Mouse (Mus musculus): Measurements from ENCODE around the gene Serpinb6a. TPM values are rescaled to one million over a fixed set of nuclear protein-coding genes. Genes with fewer than 3 reads are reported as not detected.

Gene Serpinb6a
- polyA plus RNA-seq, 1 experiment from 2014 or later = 46.0 TPM

DNA sequence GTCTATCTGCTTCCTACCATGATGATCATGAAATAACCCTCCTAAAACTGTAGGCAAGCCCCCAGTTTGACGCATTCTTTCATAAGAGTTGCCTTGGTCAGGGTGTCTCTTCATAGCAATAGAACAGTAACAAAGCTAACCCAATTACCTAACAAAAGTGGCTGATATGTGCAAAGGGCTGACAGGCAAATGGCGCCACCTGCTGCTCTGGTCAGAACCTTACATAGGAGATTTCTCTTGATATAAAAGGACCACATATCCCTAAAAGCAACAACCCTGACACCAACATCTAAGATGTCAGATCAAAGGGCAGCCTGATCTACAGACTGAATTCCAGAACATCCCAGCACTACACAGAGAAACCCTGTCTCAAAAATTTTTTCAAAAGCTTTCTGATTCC is 108.4 kb downstream of the Serpinb6a start:
- H3K27ac ChIP-seq (replicated peaks) = no peak overlapping the region
- no peaks in the 10 kb centered on the region for H3K9me3 ChIP-seq (replicated peaks)
- no peaks in the 10 kb centered on the region for H3K4me1 ChIP-seq
- H3K36me3 ChIP-seq = no peaks in the 10 kb centered on the region
- no peak for ATAC-seq (ENCODE audit: low FRiP score)
- H3K4me2 ChIP-seq = no peak overlapping the region
- no peak overlapping the region for H3K4me3 ChIP-seq (replicated peaks)
- H3K27me3 ChIP-seq (replicated peaks) = no peaks in the 10 kb centered on the region
- no peak overlapping the region for H3K9ac ChIP-seq (replicated peaks)
- 40% methylated on average over 2 of the region's 2 CpGs for WGBS

Other genes starting within 250 kb of the Serpinb6a start
- gene Serpinb6e, start 159.4 kb downstream of the Serpinb6a start, polyA plus RNA-seq (2015; fragmentation: Nextera tagmentation; extraction: Ambion mirVana) = not detected in 2 replicates
- 0.95 TPM in 2 replicates for gene Serpinb6c, start 97.1 kb downstream of the Serpinb6a start, polyA plus RNA-seq (2015; fragmentation: Nextera tagmentation; extraction: Ambion mirVana)
- 12.3 and 14.1 TPM in 2 replicates for gene Nqo2, start 38.1 kb downstream of the Serpinb6a start, polyA plus RNA-seq (2015; fragmentation: Nextera tagmentation; extraction: Ambion mirVana)
- gene Ripk1, start 431 bp downstream of the Serpinb6a start, polyA plus RNA-seq (2015; fragmentation: Nextera tagmentation; extraction: Ambion mirVana) = 6.7 and 8.9 TPM in 2 replicates
- gene Bphl, start 34.8 kb upstream of the Serpinb6a start, polyA plus RNA-seq (2015; fragmentation: Nextera tagmentation; extraction: Ambion mirVana) = 40.7 and 44.9 TPM in 2 replicates
- gene Tubb2a, start 75.2 kb upstream of the Serpinb6a start, polyA plus RNA-seq (2015; fragmentation: Nextera tagmentation; extraction: Ambion mirVana) = 2,701 and 3,281 TPM in 2 replicates
- 777 and 1,015 TPM in 2 replicates for gene Tubb2b, start 127.7 kb upstream of the Serpinb6a start, polyA plus RNA-seq (2015; fragmentation: Nextera tagmentation; extraction: Ambion mirVana)
- 86.8 and 96.5 TPM in 2 replicates for gene Psmg4, start 160.2 kb upstream of the Serpinb6a start, polyA plus RNA-seq (2015; fragmentation: Nextera tagmentation; extraction: Ambion mirVana)